Mouse (Mus musculus) urinary bladder, postnatal 4 days (tissue): ENCODE measurements around the gene Gm10715.
"Not testable (repeated sequence)": the region's sequence is repeated elsewhere in the genome, so short reads cannot be mapped to it uniquely, and the experiment has no call there.

Source experiments
- DNase-seq, 2 experiments: peaks; one replicate each; pipeline ENCODE4 v3.0.0; 2021 to 2022; ENCODE audit warnings: low spot score in 2 of 2

The Gm10715 gene

DNA sequence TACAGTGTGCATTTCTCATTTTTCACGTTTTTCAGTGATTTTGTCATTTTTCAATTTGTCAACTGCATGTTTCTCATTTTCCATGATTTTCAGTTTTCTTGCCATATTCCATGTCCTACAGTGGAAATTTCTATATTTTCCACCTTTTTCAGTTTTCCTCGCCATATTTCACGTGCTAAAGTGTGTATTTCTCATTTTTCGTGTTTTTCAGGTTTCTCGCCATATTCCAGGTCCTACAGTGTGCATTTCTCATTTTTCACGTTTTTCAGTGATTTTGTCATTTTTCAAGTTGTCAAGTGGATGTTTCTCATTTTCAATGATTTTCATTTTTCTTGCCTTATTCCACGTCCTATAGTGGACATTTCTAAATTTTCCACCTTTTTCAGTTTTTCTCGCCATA lies at the start of gene Gm10715:
Gm10715 (plus strand) TSS at position 301 of the 400 bp plus-strand sequence.
- DNase-seq = not testable (repeated sequence)

- DNase-seq = peak in 1 of 2 experiments; percentile 62
Measured at GRCm38 (mm10) chr9:3000445-3000972, 36.2 kb upstream of the Gm10715 start, which contains the start of gene Gm10722. TSS of gene Gm10722 (plus strand) at chr9:3000922.

GRCm38 (mm10) chr9:3001006-3001405 lies 35.7 kb upstream of the Gm10715 start:
- peak in 1 of 2 experiments; percentile 75 for DNase-seq

- peak; percentile 100 for DNase-seq
Measured at GRCm38 (mm10) chr9:3001948-3002659, 34.6 kb upstream of the Gm10715 start.

DNA sequence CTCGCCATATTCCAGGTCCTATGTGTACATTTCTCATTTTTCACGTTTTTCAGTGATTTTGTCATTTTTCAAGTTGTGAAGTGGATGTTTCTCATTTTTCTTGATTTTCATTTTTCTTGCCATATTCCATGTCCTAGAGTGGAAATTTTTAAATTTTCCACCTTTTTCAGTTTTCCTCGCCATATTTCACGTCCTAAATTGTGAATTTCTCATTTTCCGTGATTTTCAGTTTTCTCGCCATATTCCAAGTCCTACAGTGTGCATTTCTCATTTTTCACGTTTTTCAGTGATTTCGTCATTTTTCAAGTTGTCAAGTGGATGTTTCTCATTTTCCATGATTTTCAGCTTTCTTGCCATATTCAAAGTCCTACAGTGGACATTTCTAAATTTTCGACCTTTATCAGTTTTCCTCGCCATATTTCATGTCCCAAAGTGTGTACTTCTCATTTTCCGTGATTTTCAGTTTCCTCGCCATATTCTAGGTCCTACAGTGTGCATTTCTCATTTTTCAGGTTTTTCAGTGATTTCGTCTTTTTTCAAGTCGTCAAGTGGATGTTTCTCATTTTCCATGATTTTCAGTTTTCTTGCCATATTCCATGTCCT lies 33.8 kb upstream of the Gm10715 start, which contains the start of gene Gm11168:
Gm11168 (plus strand) TSS at position 553 of the 603 bp plus-strand sequence.
- peak in 1 of 2 experiments; percentile 59 for DNase-seq

DNA sequence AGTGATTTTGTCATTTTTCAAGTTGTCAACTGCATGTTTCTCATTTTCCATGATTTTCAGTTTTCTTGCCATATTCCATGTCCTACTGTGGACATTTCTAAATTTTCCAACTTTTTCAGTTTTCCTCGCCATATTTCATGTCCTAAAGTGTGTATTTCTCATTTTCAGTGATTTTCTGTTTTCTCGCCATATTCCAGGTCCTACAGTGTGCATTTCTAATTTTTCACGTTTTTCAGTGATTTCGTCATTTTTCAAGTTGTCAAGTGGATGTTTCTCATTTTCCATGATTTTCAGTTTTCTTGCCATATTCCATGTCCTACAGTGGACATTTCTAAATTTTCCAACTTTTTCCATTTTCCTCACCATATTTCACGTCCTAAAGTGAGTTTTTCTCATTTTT lies 30.5 kb upstream of the Gm10715 start:
- not testable (repeated sequence) for DNase-seq

- peak; percentile 98 to 99 for DNase-seq
Measured at GRCm38 (mm10) chr9:3006636-3007035, 30.0 kb upstream of the Gm10715 start.

DNA sequence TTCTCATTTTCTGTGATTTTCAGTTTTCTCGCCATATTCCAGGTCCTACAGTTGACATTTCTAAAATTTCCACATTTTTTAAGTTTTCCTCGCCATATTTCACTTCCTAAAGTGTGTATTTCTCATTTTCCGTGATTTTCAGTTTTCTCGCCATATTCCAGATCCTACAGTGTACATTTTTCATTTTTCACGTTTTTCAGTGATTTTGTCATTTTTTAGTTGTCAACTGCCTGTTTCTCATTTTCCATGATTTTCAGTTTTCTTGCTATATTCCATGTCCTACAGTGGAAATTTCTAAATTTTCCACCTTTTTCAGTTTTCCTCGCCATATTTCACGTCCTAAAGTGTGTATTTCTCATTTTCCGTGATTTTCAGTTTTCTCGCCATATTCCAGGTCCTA lies 29.4 kb upstream of the Gm10715 start:
- DNase-seq = not testable (repeated sequence)

DNA sequence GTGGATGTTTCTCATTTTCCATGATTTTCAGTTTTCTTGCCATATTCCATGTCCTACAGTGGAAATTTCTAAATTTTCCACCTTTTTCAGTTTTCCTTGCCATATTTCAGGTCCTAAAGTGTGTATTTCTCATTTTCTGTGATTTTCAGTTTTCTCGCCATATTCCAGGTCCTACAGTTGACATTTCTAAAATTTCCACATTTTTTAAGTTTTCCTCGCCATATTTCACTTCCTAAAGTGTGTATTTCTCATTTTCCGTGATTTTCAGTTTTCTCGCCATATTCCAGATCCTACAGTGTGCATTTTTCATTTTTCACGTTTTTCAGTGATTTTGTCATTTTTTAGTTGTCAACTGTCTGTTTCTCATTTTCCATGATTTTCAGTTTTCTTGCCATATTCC lies 27.3 kb upstream of the Gm10715 start:
- DNase-seq = not testable (repeated sequence)

- DNase-seq = not testable (repeated sequence)
Measured at GRCm38 (mm10) chr9:3012054-3012621, 24.5 kb upstream of the Gm10715 start.

DNA sequence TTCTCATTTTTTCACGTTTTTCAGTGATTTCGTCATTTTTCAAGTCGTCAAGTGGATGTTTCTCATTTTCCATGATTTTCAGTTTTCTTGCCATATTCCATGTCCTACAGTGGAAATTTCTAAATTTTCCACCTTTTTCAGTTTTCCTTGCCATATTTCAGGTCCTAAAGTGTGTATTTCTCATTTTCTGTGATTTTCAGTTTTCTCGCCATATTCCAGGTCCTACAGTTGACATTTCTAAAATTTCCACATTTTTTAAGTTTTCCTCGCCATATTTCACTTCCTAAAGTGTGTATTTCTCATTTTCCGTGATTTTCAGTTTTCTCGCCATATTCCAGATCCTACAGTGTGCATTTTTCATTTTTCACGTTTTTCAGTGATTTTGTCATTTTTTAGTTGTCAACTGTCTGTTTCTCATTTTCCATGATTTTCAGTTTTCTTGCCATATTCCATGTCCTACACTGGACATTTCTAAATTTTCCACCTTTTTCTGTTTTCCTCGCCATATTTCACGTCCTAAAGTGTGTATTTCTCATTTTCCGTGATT lies 23.9 kb upstream of the Gm10715 start, which contains the start of gene Gm10721:
Gm10721 (plus strand) TSS at position 408 of the 547 bp plus-strand sequence.
- DNase-seq = not testable (repeated sequence)

GRCm38 (mm10) chr9:3015354-3015753 lies 21.3 kb upstream of the Gm10715 start, which contains the start of gene Gm10720:
TSS of gene Gm10720 (plus strand) at chr9:3015654.
- DNase-seq = not testable (repeated sequence)

GRCm38 (mm10) chr9:3015896-3016295 lies 20.8 kb upstream of the Gm10715 start:
- peak in 1 of 2 experiments; percentile 49 for DNase-seq

GRCm38 (mm10) chr9:3017108-3017507 lies 19.6 kb upstream of the Gm10715 start, which contains the start of gene Gm10719:
TSS of gene Gm10719 (plus strand) at chr9:3017408.
- DNase-seq = not testable (repeated sequence)

- DNase-seq = peak; percentile 96 to 100
Measured at GRCm38 (mm10) chr9:3018944-3019343, 17.7 kb upstream of the Gm10715 start.

- DNase-seq = peak; percentile 92 to 99
Measured at GRCm38 (mm10) chr9:3019835-3020727, 16.6 kb upstream of the Gm10715 start.

- DNase-seq = peak; percentile 90 to 97
Measured at GRCm38 (mm10) chr9:3022316-3023008, 14.2 kb upstream of the Gm10715 start.

DNA sequence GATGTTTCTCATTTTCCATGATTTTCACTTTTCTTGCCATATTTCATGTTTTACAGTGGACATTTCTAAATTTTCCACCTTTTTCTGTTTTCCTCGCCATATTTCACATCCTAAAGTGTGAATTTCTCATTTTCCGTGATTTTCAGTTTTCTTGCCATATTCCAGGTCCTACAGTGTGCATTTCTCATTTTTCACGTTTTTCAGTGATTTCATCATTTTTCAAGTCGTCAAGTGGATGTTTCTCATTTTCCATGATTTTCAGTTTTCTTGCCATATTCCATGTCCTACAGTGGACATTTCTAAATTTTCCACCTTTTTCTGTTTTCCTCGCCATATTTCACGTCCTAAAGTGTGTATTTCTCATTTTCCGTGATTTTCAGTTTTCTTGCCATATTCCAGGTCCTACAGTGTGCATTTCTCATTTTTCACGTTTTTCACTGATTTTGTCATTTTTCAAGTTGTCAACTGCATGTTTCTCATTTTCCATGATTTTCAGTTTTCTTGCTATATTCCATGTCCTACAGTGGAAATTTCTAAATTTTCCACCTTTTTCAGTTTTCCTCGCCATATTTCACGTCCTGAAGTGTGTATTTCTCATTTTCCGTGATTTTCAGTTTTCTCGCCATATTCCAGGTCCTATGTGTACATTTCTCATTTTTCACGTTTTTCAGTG lies 13.2 kb upstream of the Gm10715 start, which contains the start of gene Gm10718:
Gm10718 (plus strand) TSS at position 236 of the 673 bp plus-strand sequence.
- DNase-seq = peak; percentile 59 to 63

DNA sequence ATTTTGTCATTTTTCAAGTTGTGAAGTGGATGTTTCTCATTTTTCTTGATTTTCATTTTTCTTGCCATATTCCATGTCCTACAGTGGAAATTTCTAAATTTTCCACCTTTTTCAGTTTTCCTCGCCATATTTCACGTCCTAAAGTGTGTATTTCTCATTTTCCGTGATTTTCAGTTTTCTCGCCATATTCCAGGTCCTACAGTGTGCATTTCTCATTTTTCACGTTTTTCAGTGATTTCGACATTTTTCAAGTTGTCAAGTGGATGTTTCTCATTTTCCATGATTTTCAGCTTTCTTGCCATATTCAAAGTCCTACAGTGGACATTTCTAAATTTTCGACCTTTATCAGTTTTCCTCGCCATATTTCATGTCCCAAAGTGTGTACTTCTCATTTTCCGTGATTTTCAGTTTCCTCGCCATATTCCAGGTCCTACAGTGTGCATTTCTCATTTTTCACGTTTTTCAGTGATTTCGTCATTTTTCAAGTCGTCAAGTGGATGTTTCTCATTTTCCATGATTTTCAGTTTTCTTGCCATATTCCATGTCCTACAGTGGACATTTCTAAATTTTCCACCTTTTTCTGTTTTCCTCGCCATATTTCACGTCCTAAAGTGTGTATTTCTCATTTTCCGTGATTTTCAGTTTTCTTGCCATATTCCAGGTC lies 12.6 kb upstream of the Gm10715 start:
- DNase-seq = peak; percentile 89 to 93
